Mouse (Mus musculus): ENCODE data around the gene Nup107. TPM values are rescaled to one million over a fixed set of nuclear protein-coding genes. Genes with fewer than 3 reads are reported as not detected.

The Nup107 gene
- total and polyA plus RNA-seq, 3 experiments: 47.7 to 97.0 (median 82.0) TPM

- in situ Hi-C loops (cut with MboI; ENCODE audit: low pct_ligation_motif_present, low pct_unique_long_range_greater_than_20kb, low sequenced_read_pairs) (no loop called here), dilution Hi-C loops (cut with MboI; ENCODE audit: extremely low pct_ligation_motif_present, extremely low pct_unique_long_range_greater_than_20kb, low sequenced_read_pairs) (no loop called here)
- Histone ChIP-seq H3K4me1 (ENCODE audit: control insufficient read depth in 1 of 2, insufficient read depth in 2 of 2) (peaks cover 5 to 18% of the 10 kb centered on the region in 2 experiments; a peak in 1 of 4 replicates), H3K4me2 (ENCODE audit: insufficient read depth, low read depth, poor library complexity, severe bottlenecking) (no peak overlapping the region), H3K9ac (ENCODE audit: insufficient read depth, low read depth) (no peak overlapping the region), H3K27ac (ENCODE audit: insufficient read depth, low read depth) (no peak overlapping the region), H3K79me2 (replicated peaks; ENCODE audit: control insufficient read depth, extremely low read depth, insufficient read depth, poor library complexity, severe bottlenecking) (no peaks in the 10 kb centered on the region), H3K27me3 (replicated peaks) (no peaks in the 10 kb centered on the region), H3K9me3 (replicated peaks; ENCODE audit: low read length) (no peaks in the 10 kb centered on the region), H3K36me3 (replicated peaks in 1 of 2; ENCODE audit: control insufficient read depth in 1 of 2, insufficient read depth in 1 of 2, low read length in 1 of 2) (peaks cover 57 to 91% of the 10 kb centered on the region in 2 experiments), H3K4me3 (replicated peaks in 1 of 3; ENCODE audit: low read depth in 2 of 3, low read length in 2 of 3, poor library complexity in 1 of 3) (no peak overlapping the region)
- TF ChIP-seq BHLHE40 (IDR thresholded peaks at IDR 0.05; ENCODE audit: low read depth, low read length): no peak
- no peak for TF ChIP-seq MAZ (IDR thresholded peaks at IDR 0.05; ENCODE audit: low read depth, low read length)
- TF ChIP-seq SMC3 (IDR thresholded peaks at IDR 0.05; ENCODE audit: low read depth, low read length): no peak
- TF ChIP-seq EP300 (IDR thresholded peaks at IDR 0.05; ENCODE audit: low read length): 0 out of 2 replicates have a peak, but pooled peaks have one; percentile 53
- peak; percentile 54 for DNase-seq (ENCODE audit: extremely low read depth)
Measured at GRCm38 (mm10) chr10:117780306-117780911, 12.1 kb downstream of the Nup107 start.

GRCm38 (mm10) chr10:117779581-117780305 is 12.8 kb downstream of the Nup107 start:
- H3K27ac ChIP-seq (ENCODE audit: insufficient read depth, low read depth): no peak overlapping the region
- H3K27me3 ChIP-seq (replicated peaks): no peaks in the 10 kb centered on the region
- H3K9me3 ChIP-seq (replicated peaks; ENCODE audit: low read length): no peaks in the 10 kb centered on the region
- in situ Hi-C loops (cut with MboI; ENCODE audit: low pct_ligation_motif_present, low pct_unique_long_range_greater_than_20kb, low sequenced_read_pairs) (no loop called here), dilution Hi-C loops (cut with MboI; ENCODE audit: extremely low pct_ligation_motif_present, extremely low pct_unique_long_range_greater_than_20kb, low sequenced_read_pairs) (no loop called here)
- DNase-seq (ENCODE audit: extremely low read depth): no peak
- no peaks in the 10 kb centered on the region for H3K79me2 ChIP-seq (replicated peaks; ENCODE audit: control insufficient read depth, extremely low read depth, insufficient read depth, poor library complexity, severe bottlenecking)
- H3K9ac ChIP-seq (ENCODE audit: insufficient read depth, low read depth): no peak overlapping the region
- H3K4me2 ChIP-seq (ENCODE audit: insufficient read depth, low read depth, poor library complexity, severe bottlenecking): no peak overlapping the region
- H3K36me3 ChIP-seq (replicated peaks in 1 of 2; ENCODE audit: control insufficient read depth in 1 of 2, insufficient read depth in 1 of 2, low read length in 1 of 2): peaks cover 61 to 92% of the 10 kb centered on the region in 2 experiments
- TF ChIP-seq POLR2AphosphoS2 (IDR thresholded peaks at IDR 0.05; ENCODE audit: low read depth, low read length): no peak
- TF ChIP-seq NRF1 (IDR thresholded peaks at IDR 0.05; ENCODE audit: low read depth, low read length): no peak
- TF ChIP-seq ETS1 (conservative IDR thresholded peaks at IDR 0.05; ENCODE audit: low read depth, low read length): no peak
- TF ChIP-seq BHLHE40 (IDR thresholded peaks at IDR 0.05; ENCODE audit: low read depth, low read length): no peak
- no peak for TF ChIP-seq HCFC1 (IDR thresholded peaks at IDR 0.05; ENCODE audit: low read depth, low read length)
- no peak for TF ChIP-seq MAZ (IDR thresholded peaks at IDR 0.05; ENCODE audit: low read depth, low read length)
- no peak for TF ChIP-seq USF1 (IDR thresholded peaks at IDR 0.05; ENCODE audit: low read depth, low read length)
- TF ChIP-seq ZKSCAN1 (IDR thresholded peaks at IDR 0.05; ENCODE audit: borderline replicate concordance, low read depth, low read length): no peak
- no peak for TF ChIP-seq MAFK (IDR thresholded peaks at IDR 0.05; ENCODE audit: insufficient replicate concordance, low read length)
- no peak for TF ChIP-seq SMC3 (IDR thresholded peaks at IDR 0.05; ENCODE audit: low read depth, low read length)
- TF ChIP-seq UBTF (IDR thresholded peaks at IDR 0.05; ENCODE audit: low read depth, low read length): no peak
- H3K4me1 ChIP-seq (ENCODE audit: control insufficient read depth in 1 of 2, insufficient read depth in 2 of 2): peaks cover 5 to 18% of the 10 kb centered on the region in 2 experiments; a peak in 1 of 4 replicates
- no peak overlapping the region for H3K4me3 ChIP-seq (replicated peaks in 1 of 3; ENCODE audit: low read depth in 2 of 3, low read length in 2 of 3, poor library complexity in 1 of 3)

All from CH12.LX (cell line).